28 mouse cellular contexts compared by ENCODE assay signal in genomic region chr11:78574536-78574935, GRCm38 (mm10). TPM values are rescaled to one million over a fixed set of nuclear protein-coding genes. Genes with fewer than 3 reads are reported as not detected.
DNase-seq lines count a peak whose midpoint lies in the region; ATAC-seq and TF ChIP-seq lines count a peak whose summit lies in the region.
"Had no signal": no experiment of that assay in that cellular context is flagged by ENCODE, and none has a peak within 500 bp of the region (broad histone marks: within the 10 kb centered on the region; RNA-seq: fewer than 3 reads in every experiment).

No protein-coding gene starts in this region.

- ATAC-seq in liver, embryonic 12.5 days: no peak
- peak; percentile 51 for ATAC-seq in liver, postnatal 0 days
- peak; percentile 75 for ATAC-seq in megakaryocyte-erythroid progenitor cell, adult 5-6 weeks (replicated peaks; ENCODE audit: low FRiP score, low TSS enrichment, poor library complexity, severe bottlenecking)
- ATAC-seq: CD4-positive, CD25-positive, alpha-beta regulatory T cell, adult 4 months; forebrain, embryonic 14.5 days had no signal

- intact Hi-C loops in heart, postnatal 14 days (cut with DNase I): no loop called here

- 72% methylated on average over 3 of the region's 3 CpGs for WGBS in liver, embryonic 12.5 days (ENCODE audit: insufficient replicate concordance)
- WGBS in liver, postnatal 0 days (ENCODE audit: insufficient replicate concordance): 50% methylated on average over 3 of the region's 3 CpGs
- WGBS in limb, embryonic 10.5 days: 75% methylated on average over 3 of the region's 3 CpGs

- H3K9ac ChIP-seq in liver, embryonic 12.5 days: no peak overlapping the region
- no peak overlapping the region for H3K9ac ChIP-seq in liver, postnatal 0 days (replicated peaks)
- H3K9ac ChIP-seq: embryonic facial prominence, embryonic 13.5 days; embryonic facial prominence, embryonic 15.5 days; forebrain, embryonic 12.5 days had no signal

- H3K4me2 ChIP-seq in liver, embryonic 12.5 days: no peak overlapping the region
- no peak overlapping the region for H3K4me2 ChIP-seq in liver, postnatal 0 days (ENCODE audit: low read depth, low read length)
- H3K4me2 ChIP-seq: embryonic facial prominence, embryonic 13.5 days; embryonic facial prominence, embryonic 15.5 days; forebrain, embryonic 12.5 days had no signal

- H3K9me3 ChIP-seq in liver, embryonic 12.5 days (replicated peaks): no peaks in the 10 kb centered on the region
- no peaks in the 10 kb centered on the region for H3K9me3 ChIP-seq in liver, postnatal 0 days (ENCODE audit: low read length)
- H3K9me3 ChIP-seq in limb, embryonic 10.5 days (replicated peaks): no peaks in the 10 kb centered on the region
- H3K9me3 ChIP-seq: embryonic facial prominence, embryonic 13.5 days; embryonic facial prominence, embryonic 15.5 days; forebrain, embryonic 10.5 days; forebrain, embryonic 12.5 days; G1E had no signal

- peak; percentile 71 for DNase-seq in heart, adult 11 months
- no peak for DNase-seq in heart, postnatal 14 days
- no peak for DNase-seq in liver
- DNase-seq in liver, postnatal 0 days: no peak
- DNase-seq in limb, embryonic 10.5 days (ENCODE audit: low spot score): no peak
- no peak for DNase-seq in right cerebral cortex, adult 2 months (ENCODE audit: low spot score in 2 of 2)
- DNase-seq: adrenal gland, adult 2 months; adrenal gland, postnatal 10 days; adrenal gland, postnatal 25 days; B cell, adult 2 months; cerebellum, adult 11 months; cerebellum, adult 18-20 months; cerebellum, adult 8-10 months; cerebellum, adult 9-11 months; cerebellum, postnatal 14 days; cerebellum, postnatal 36 days; embryo, embryonic 11 days had no signal

- H3K27ac ChIP-seq in liver, embryonic 12.5 days: peak overlapping the region; percentile 22; the same call in 1 of the 2 replicates
- peak overlapping the region; percentile 41 for H3K27ac ChIP-seq in liver, postnatal 0 days (ENCODE audit: low read depth)
- H3K27ac ChIP-seq in limb, embryonic 10.5 days: no peak overlapping the region
- H3K27ac ChIP-seq: embryonic facial prominence, embryonic 13.5 days; embryonic facial prominence, embryonic 15.5 days; forebrain, embryonic 10.5 days; forebrain, embryonic 12.5 days had no signal

- 0 out of 2 replicates have a peak, but pooled peaks have one; percentile 2 for TF ChIP-seq EP300 in liver, postnatal 0 days (IDR thresholded peaks at IDR 0.05; ENCODE audit: low read depth)

- H3K27me3 ChIP-seq in liver, embryonic 12.5 days (replicated peaks): no peaks in the 10 kb centered on the region
- no peaks in the 10 kb centered on the region for H3K27me3 ChIP-seq in liver, postnatal 0 days (ENCODE audit: insufficient read depth, low read length)
- no peaks in the 10 kb centered on the region for H3K27me3 ChIP-seq in limb, embryonic 10.5 days (ENCODE audit: low read depth, poor library complexity, severe bottlenecking)
- H3K27me3 ChIP-seq: CH12.LX; embryonic facial prominence, embryonic 13.5 days; embryonic facial prominence, embryonic 15.5 days; forebrain, embryonic 12.5 days had no signal

- no peak for TF ChIP-seq CTCF in liver, postnatal 0 days (IDR thresholded peaks at IDR 0.05; ENCODE audit: low read depth)

- H3K4me1 ChIP-seq in liver, embryonic 12.5 days: 0 out of 2 replicates have a peak, but pooled peaks cover 9% of the 10 kb centered on the region
- H3K4me1 ChIP-seq in liver, postnatal 0 days (ENCODE audit: insufficient read depth): peaks cover 5% of the 10 kb centered on the region
- no peaks in the 10 kb centered on the region for H3K4me1 ChIP-seq in limb, embryonic 10.5 days
- H3K4me1 ChIP-seq: embryonic facial prominence, embryonic 13.5 days; embryonic facial prominence, embryonic 15.5 days; forebrain, embryonic 10.5 days; forebrain, embryonic 12.5 days had no signal

- H3K4me3 ChIP-seq in liver, embryonic 12.5 days: no peak overlapping the region
- no peak overlapping the region for H3K4me3 ChIP-seq in liver, postnatal 0 days (ENCODE audit: low read depth, low read length)
- H3K4me3 ChIP-seq in limb, embryonic 10.5 days: no peak overlapping the region
- H3K4me3 ChIP-seq: embryonic facial prominence, embryonic 13.5 days; embryonic facial prominence, embryonic 15.5 days; erythroblast, embryonic 14.5 days; forebrain, embryonic 10.5 days; forebrain, embryonic 12.5 days had no signal

- peaks cover 45% of the 10 kb centered on the region for H3K36me3 ChIP-seq in liver, embryonic 12.5 days
- H3K36me3 ChIP-seq in liver, postnatal 0 days (replicated peaks; ENCODE audit: insufficient read depth, low read length): 0 out of 2 replicates have a peak, but pooled peaks cover 4% of the 10 kb centered on the region
- peaks cover 82% of the 10 kb centered on the region for H3K36me3 ChIP-seq in limb, embryonic 10.5 days

RNA-seq across cellular contexts. Expression of gene Tmem97, which starts 24.0 kb away (rescaled TPM):
- total RNA-seq in heart, postnatal 14 days (2021): 10 to 100 TPM in 1 of 2 experiments, 1 to 10 TPM in 1; 8.8 to 10.3 TPM
- polyA plus RNA-seq in liver, embryonic 12.5 days (2016; fragmentation: Nextera tagmentation; extraction: Ambion mirVana): 111 and 128 TPM in 2 replicates
- polyA plus RNA-seq in liver, postnatal 0 days (2015; fragmentation: Nextera tagmentation; extraction: Ambion mirVana): 79.2 and 81.5 TPM in 2 replicates
- 63.3 and 72.9 TPM in 2 replicates for total RNA-seq in megakaryocyte-erythroid progenitor cell, adult 5-6 weeks (2014; fragmentation: Nextera tagmentation)
- total RNA-seq in megakaryocyte-erythroid progenitor cell, adult 5-6 weeks (2017): 59.7 and 64.4 TPM in 2 replicates
- polyA plus RNA-seq in limb, embryonic 10.5 days (2016; fragmentation: Nextera tagmentation; extraction: Ambion mirVana): 87.7 and 104 TPM in 2 replicates

RNA-seq across cellular contexts. Expression of gene Ift20, which starts 38.4 kb away (rescaled TPM):
- 10 to 100 TPM; 48.4 to 50.0 TPM for total RNA-seq in heart, postnatal 14 days (2021)
- 81.7 and 84.7 TPM in 2 replicates for polyA plus RNA-seq in liver, embryonic 12.5 days (2016; fragmentation: Nextera tagmentation; extraction: Ambion mirVana)
- polyA plus RNA-seq in liver, postnatal 0 days (2015; fragmentation: Nextera tagmentation; extraction: Ambion mirVana): 82.3 and 85.1 TPM in 2 replicates
- 57.8 and 83.5 TPM in 2 replicates for total RNA-seq in megakaryocyte-erythroid progenitor cell, adult 5-6 weeks (2014; fragmentation: Nextera tagmentation)
- 142 and 156 TPM in 2 replicates for total RNA-seq in megakaryocyte-erythroid progenitor cell, adult 5-6 weeks (2017)
- polyA plus RNA-seq in limb, embryonic 10.5 days (2016; fragmentation: Nextera tagmentation; extraction: Ambion mirVana): 85.7 and 97.9 TPM in 2 replicates

RNA-seq across cellular contexts. Expression of gene Tnfaip1, which starts 38.4 kb away (rescaled TPM):
- 10 to 100 TPM; 47.7 to 50.7 TPM for total RNA-seq in heart, postnatal 14 days (2021)
- 22.3 and 22.6 TPM in 2 replicates for polyA plus RNA-seq in liver, embryonic 12.5 days (2016; fragmentation: Nextera tagmentation; extraction: Ambion mirVana)
- 12.9 and 13.1 TPM in 2 replicates for polyA plus RNA-seq in liver, postnatal 0 days (2015; fragmentation: Nextera tagmentation; extraction: Ambion mirVana)
- 2.5 and 4.6 TPM in 2 replicates for total RNA-seq in megakaryocyte-erythroid progenitor cell, adult 5-6 weeks (2014; fragmentation: Nextera tagmentation)
- 0.15 and 2.7 TPM in 2 replicates for total RNA-seq in megakaryocyte-erythroid progenitor cell, adult 5-6 weeks (2017)
- 92.4 and 94.1 TPM in 2 replicates for polyA plus RNA-seq in limb, embryonic 10.5 days (2016; fragmentation: Nextera tagmentation; extraction: Ambion mirVana)
